Mouse (Mus musculus) olfactory bulb, adult 2 months (tissue): ENCODE measurements at regions not wholly inside any gene's neighbourhood (a gene's known extent, or its start where the extent isn't known, plus 50 kb on each side); places are given as distances from the start of the nearest gene placed in this dataset.

Source experiments
- CTCF ChIP-seq: fragments of 200-500 bp; IDR thresholded peaks from 2 replicates; pipeline ENCODE4 v1.5.1; 2012; ENCODE audit warnings: low read depth, mild to moderate bottlenecking, low read length, moderate library complexity; ENCODE audit not compliant: insufficient read depth
- POLR2A ChIP-seq: fragments of 200-500 bp; IDR thresholded peaks from 2 replicates; pipeline ENCODE4 v1.6.1; 2012; ENCODE audit warnings: mild to moderate bottlenecking, low read depth, low read length, moderate library complexity; ENCODE audit not compliant: insufficient read depth

DNA sequence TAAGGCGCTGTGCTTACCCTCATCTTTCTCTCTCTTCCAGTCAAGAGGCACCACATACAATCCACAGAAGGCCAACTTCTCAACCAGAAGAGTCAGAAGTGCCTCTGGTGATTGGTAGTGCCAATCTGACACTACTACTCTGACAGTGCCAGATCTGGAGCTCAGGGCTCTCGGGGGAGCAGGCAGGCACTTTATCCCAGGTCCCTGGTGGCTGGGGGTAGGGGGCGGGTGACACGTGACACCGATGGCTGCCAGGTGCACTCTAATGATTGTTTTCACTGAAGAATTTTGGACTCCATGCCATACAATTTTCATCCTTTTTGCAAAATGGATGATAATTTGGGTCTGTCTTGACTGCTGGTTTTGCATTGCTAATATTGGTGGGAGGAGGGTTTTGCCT is 67.2 kb upstream of the Klhl29 start:
- TF ChIP-seq CTCF = no peak
- no peak for TF ChIP-seq POLR2A
